Mouse (Mus musculus): ENCODE data around the gene Csdc2. TPM values are rescaled to one million over a fixed set of nuclear protein-coding genes. Genes with fewer than 3 reads are reported as not detected.

The Csdc2 gene
- polyA plus RNA-seq, 1 experiment, result 6.8 TPM

- Histone ChIP-seq H3K27ac (ENCODE audit: control insufficient read depth, insufficient read depth, low read length) (no peak overlapping the region), H3K36me3 (ENCODE audit: control insufficient read depth, insufficient read depth, low read length) (peaks cover 3% of the 10 kb centered on the region; the same call in 1 of the 2 replicates), H3K27me3 (ENCODE audit: control insufficient read depth, insufficient read depth, low read length) (no peaks in the 10 kb centered on the region), H3K4me3 (ENCODE audit: control insufficient read depth, insufficient read depth, low read length) (no peak overlapping the region), H3K4me1 (replicated peaks; ENCODE audit: control insufficient read depth, insufficient read depth, low read length) (peaks cover 16% of the 10 kb centered on the region)
- WGBS, result 87% methylated on average over 5 of the region's 5 CpGs
- TF ChIP-seq CTCF (IDR thresholded peaks at IDR 0.05; ENCODE audit: borderline replicate concordance, control insufficient read depth, extremely low read depth, insufficient read depth, low read length, poor library complexity) (no peak), POLR2A (IDR thresholded peaks at IDR 0.05; ENCODE audit: control insufficient read depth, extremely low read depth, insufficient read depth, low read length, poor library complexity) (no peak)
- DNase-seq, result no peak
Measured at GRCm38 (mm10) chr15:81921255-81921654, 15.3 kb upstream of the Csdc2 start.

- WGBS, result 88% methylated on average over 11 of the region's 11 CpGs
Measured at GRCm38 (mm10) chr15:81924933-81925332, 11.6 kb upstream of the Csdc2 start.

GRCm38 (mm10) chr15:81925760-81926445 is 10.7 kb upstream of the Csdc2 start, which contains the start of gene Polr3h:
Polr3h (minus strand) TSS chr15:81926240.
- peaks cover 16% of the 10 kb centered on the region for H3K4me1 ChIP-seq (replicated peaks; ENCODE audit: control insufficient read depth, insufficient read depth, low read length)
- DNase-seq, result peak; percentile 97
- TF ChIP-seq CTCF (IDR thresholded peaks at IDR 0.05; ENCODE audit: borderline replicate concordance, control insufficient read depth, extremely low read depth, insufficient read depth, low read length, poor library complexity) (0 out of 2 replicates have a peak, but pooled peaks have one; percentile 34), POLR2A (IDR thresholded peaks at IDR 0.05; ENCODE audit: control insufficient read depth, extremely low read depth, insufficient read depth, low read length, poor library complexity) (peak; percentile 51; the same call in 1 of the 2 replicates)

More at GRCm38 (mm10) chr15:81924933-81925332, 11.6 kb upstream of the Csdc2 start:
- no peak for DNase-seq
- Histone ChIP-seq H3K36me3 (ENCODE audit: control insufficient read depth, insufficient read depth, low read length) (no peaks in the 10 kb centered on the region), H3K4me3 (ENCODE audit: control insufficient read depth, insufficient read depth, low read length) (peak overlapping the region; percentile 65; the same call in 1 of the 2 replicates), H3K27me3 (ENCODE audit: control insufficient read depth, insufficient read depth, low read length) (no peaks in the 10 kb centered on the region), H3K4me1 (replicated peaks; ENCODE audit: control insufficient read depth, insufficient read depth, low read length) (peaks cover 16% of the 10 kb centered on the region), H3K27ac (ENCODE audit: control insufficient read depth, insufficient read depth, low read length) (no peak overlapping the region)
- TF ChIP-seq CTCF (IDR thresholded peaks at IDR 0.05; ENCODE audit: borderline replicate concordance, control insufficient read depth, extremely low read depth, insufficient read depth, low read length, poor library complexity) (no peak), POLR2A (IDR thresholded peaks at IDR 0.05; ENCODE audit: control insufficient read depth, extremely low read depth, insufficient read depth, low read length, poor library complexity) (no peak)

GRCm38 (mm10) chr15:81926446-81926822 is 10.1 kb upstream of the Csdc2 start:
- WGBS, result 42% methylated on average over 9 of the region's 9 CpGs
- TF ChIP-seq POLR2A (IDR thresholded peaks at IDR 0.05; ENCODE audit: control insufficient read depth, extremely low read depth, insufficient read depth, low read length, poor library complexity), result no peak
- no peak for TF ChIP-seq CTCF (IDR thresholded peaks at IDR 0.05; ENCODE audit: borderline replicate concordance, control insufficient read depth, extremely low read depth, insufficient read depth, low read length, poor library complexity)
- DNase-seq, result no peak
- Histone ChIP-seq H3K4me1 (replicated peaks; ENCODE audit: control insufficient read depth, insufficient read depth, low read length) (peaks cover 16% of the 10 kb centered on the region), H3K36me3 (ENCODE audit: control insufficient read depth, insufficient read depth, low read length) (no peaks in the 10 kb centered on the region), H3K27me3 (ENCODE audit: control insufficient read depth, insufficient read depth, low read length) (no peaks in the 10 kb centered on the region), H3K4me3 (ENCODE audit: control insufficient read depth, insufficient read depth, low read length) (no peak overlapping the region), H3K27ac (ENCODE audit: control insufficient read depth, insufficient read depth, low read length) (no peak overlapping the region)

More at GRCm38 (mm10) chr15:81925760-81926445, 10.7 kb upstream of the Csdc2 start, which contains the start of gene Polr3h:
- Histone ChIP-seq H3K4me3 (ENCODE audit: control insufficient read depth, insufficient read depth, low read length) (peak within 1 kb of the TSS; percentile 65), H3K27me3 (ENCODE audit: control insufficient read depth, insufficient read depth, low read length) (no peaks in the 10 kb centered on the region), H3K36me3 (ENCODE audit: control insufficient read depth, insufficient read depth, low read length) (no peaks in the 10 kb centered on the region), H3K27ac (ENCODE audit: control insufficient read depth, insufficient read depth, low read length) (no peak within 1 kb of the TSS)
- under 1% methylated on average over 54 of the region's 54 CpGs for WGBS

GRCm38 (mm10) chr15:81927741-81928140 is 8.8 kb upstream of the Csdc2 start:
- H3K27ac ChIP-seq (ENCODE audit: control insufficient read depth, insufficient read depth, low read length), result no peak overlapping the region
- no peak overlapping the region for H3K4me3 ChIP-seq (ENCODE audit: control insufficient read depth, insufficient read depth, low read length)
- no peaks in the 10 kb centered on the region for H3K27me3 ChIP-seq (ENCODE audit: control insufficient read depth, insufficient read depth, low read length)
- peaks cover 20% of the 10 kb centered on the region for H3K4me1 ChIP-seq (replicated peaks; ENCODE audit: control insufficient read depth, insufficient read depth, low read length)
- H3K36me3 ChIP-seq (ENCODE audit: control insufficient read depth, insufficient read depth, low read length), result no peaks in the 10 kb centered on the region
- WGBS, result 39% methylated on average over 4 of the region's 4 CpGs
- TF ChIP-seq CTCF (IDR thresholded peaks at IDR 0.05; ENCODE audit: borderline replicate concordance, control insufficient read depth, extremely low read depth, insufficient read depth, low read length, poor library complexity), result no peak
- TF ChIP-seq POLR2A (IDR thresholded peaks at IDR 0.05; ENCODE audit: control insufficient read depth, extremely low read depth, insufficient read depth, low read length, poor library complexity), result no peak
- no peak for DNase-seq

- no peaks in the 10 kb centered on the region for H3K36me3 ChIP-seq (ENCODE audit: control insufficient read depth, insufficient read depth, low read length)
- H3K27ac ChIP-seq (ENCODE audit: control insufficient read depth, insufficient read depth, low read length), result no peak overlapping the region
- H3K27me3 ChIP-seq (ENCODE audit: control insufficient read depth, insufficient read depth, low read length), result no peaks in the 10 kb centered on the region
- peaks cover 25% of the 10 kb centered on the region for H3K4me1 ChIP-seq (replicated peaks; ENCODE audit: control insufficient read depth, insufficient read depth, low read length)
- DNase-seq, result no peak
- TF ChIP-seq POLR2A (IDR thresholded peaks at IDR 0.05; ENCODE audit: control insufficient read depth, extremely low read depth, insufficient read depth, low read length, poor library complexity) (no peak), CTCF (IDR thresholded peaks at IDR 0.05; ENCODE audit: borderline replicate concordance, control insufficient read depth, extremely low read depth, insufficient read depth, low read length, poor library complexity) (no peak)
- 23% methylated on average over 11 of the region's 11 CpGs for WGBS
- H3K4me3 ChIP-seq (ENCODE audit: control insufficient read depth, insufficient read depth, low read length), result no peak overlapping the region
Measured at GRCm38 (mm10) chr15:81928277-81928676, 8.3 kb upstream of the Csdc2 start.
